Mouse (Mus musculus) heart, embryonic 11.5 days (tissue): Measurements from ENCODE around the gene Wdr5b. TPM values are rescaled to one million over a fixed set of nuclear protein-coding genes. Genes with fewer than 3 reads are reported as not detected.

Experiments
- ATAC-seq: fragments of 200-750 bp; cut with Nextera tagmentation; replicated peaks from 2 replicates; pipeline ENCODE4 v1.8.0; 2017; ENCODE audit warnings: moderate library complexity; ENCODE audit not compliant: insufficient number of reproducible peaks, low FRiP score, low TSS enrichment
- H3K27ac ChIP-seq: fragments of 300-500 bp; sonication (generic); 2 replicates; pipeline ENCODE4 v1.5.1; 2014; ENCODE audit warnings: mild to moderate bottlenecking, low read depth, low read length
- H3K27me3 ChIP-seq: fragments of 300-500 bp; sonication (generic); 2 replicates; pipeline ENCODE4 v1.6.1; 2014; ENCODE audit warnings: mild to moderate bottlenecking, low read length, mixed read lengths; ENCODE audit not compliant: control insufficient read depth, insufficient read depth
- H3K36me3 ChIP-seq: fragments of 300-500 bp; sonication (generic); 2 replicates; pipeline ENCODE4 v1.6.1; 2014; ENCODE audit warnings: mild to moderate bottlenecking, low read length, moderate library complexity, mixed read lengths; ENCODE audit not compliant: control insufficient read depth, insufficient read depth
- H3K4me1 ChIP-seq: fragments of 300-500 bp; sonication (generic); 2 replicates; pipeline ENCODE4 v1.6.1; 2014; ENCODE audit warnings: low read length; ENCODE audit not compliant: control insufficient read depth, insufficient read depth
- H3K4me2 ChIP-seq: fragments of 300-500 bp; sonication (generic); 2 replicates; pipeline ENCODE4 v1.6.1; 2014; ENCODE audit warnings: mild to moderate bottlenecking, moderate library complexity
- H3K4me3 ChIP-seq: fragments of 300-500 bp; sonication (generic); 2 replicates; pipeline ENCODE4 v1.5.1; 2014; ENCODE audit warnings: low read depth, low read length
- H3K9ac ChIP-seq: fragments of 300-500 bp; sonication (generic); 2 replicates; pipeline ENCODE4 v1.6.1; 2014; ENCODE audit warnings: mild to moderate bottlenecking, low read depth, low read length, moderate library complexity
- H3K9me3 ChIP-seq: fragments of 300-500 bp; sonication (generic); replicated peaks from 2 replicates; pipeline ENCODE4 v1.6.1; 2016; ENCODE audit warnings: low read length; ENCODE audit not compliant: control insufficient read depth
- WGBS: fragments of 180-500 bp; shearing (Covaris S2); extraction: QIAGEN DNeasy Blood & Tissue Kit; methylation state at CpG from one replicate; pipeline ENCODE4 v1.1.7; 2014; ENCODE audit not compliant: insufficient replicate concordance; 5-methylcytosine and 5-hydroxymethylcytosine counted together
- polyA plus RNA-seq: library from polyadenylated mRNA; unstranded; fragments of >200 nt; fragmentation: Nextera tagmentation; extraction: Ambion mirVana; gene quantifications from 2 replicates; pipeline ENCODE4 v1.2.1, GENCODE M21; 2014

The Wdr5b gene
- polyA plus RNA-seq, 1 experiment from 2014 or later, result 6.5 TPM

DNA sequence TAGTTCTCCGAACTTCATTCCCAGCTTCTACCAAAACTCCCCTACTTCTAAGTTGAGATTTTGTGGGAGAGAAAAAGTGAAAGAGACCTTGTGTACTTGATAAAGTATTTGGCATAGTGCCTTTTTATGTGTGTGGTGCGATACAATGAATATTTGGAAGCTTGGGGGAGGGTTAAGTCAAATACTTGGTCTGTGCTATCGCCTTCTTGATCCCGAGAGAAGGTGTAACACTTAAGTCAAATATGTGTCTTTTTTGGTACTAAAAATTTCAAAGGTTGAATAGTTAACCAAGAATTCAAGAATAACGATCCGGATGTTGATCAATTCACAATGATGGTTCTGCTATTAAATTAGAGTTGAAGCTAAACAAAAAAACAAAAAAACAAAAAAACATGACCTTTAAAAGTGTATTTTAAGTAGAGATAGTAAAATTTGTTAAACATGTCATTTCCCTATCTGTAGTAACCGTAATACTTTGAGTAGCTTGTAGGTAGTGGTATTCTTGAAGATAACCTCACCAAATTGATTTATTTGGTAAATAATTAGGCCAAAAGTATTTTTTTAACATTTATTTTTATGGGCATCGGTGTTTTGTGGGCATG is 31.5 kb downstream of the Wdr5b start:
- Histone ChIP-seq H3K9ac (peak overlapping the region; percentile 95), H3K4me1 (peaks cover 22% of the 10 kb centered on the region), H3K36me3 (no peaks in the 10 kb centered on the region; the same call in 1 of the 2 replicates), H3K9me3 (no peaks in the 10 kb centered on the region), H3K4me2 (peak overlapping the region; percentile 74), H3K4me3 (peak overlapping the region; percentile 77), H3K27ac (peak overlapping the region; percentile 100), H3K27me3 (no peaks in the 10 kb centered on the region)
- WGBS, result 24% methylated on average over 8 of the region's 8 CpGs
- no peak for ATAC-seq

GRCm38 (mm10) chr16:36074772-36075171 is 33.8 kb downstream of the Wdr5b start:
- Histone ChIP-seq H3K4me3 (no peak overlapping the region), H3K36me3 (no peaks in the 10 kb centered on the region; the same call in 1 of the 2 replicates), H3K27ac (no peak overlapping the region), H3K9ac (no peak overlapping the region), H3K9me3 (no peaks in the 10 kb centered on the region), H3K4me1 (peaks cover 2% of the 10 kb centered on the region), H3K27me3 (no peaks in the 10 kb centered on the region), H3K4me2 (no peak overlapping the region)
- 88% methylated on average over 3 of the region's 3 CpGs for WGBS
- ATAC-seq, result no peak

DNA sequence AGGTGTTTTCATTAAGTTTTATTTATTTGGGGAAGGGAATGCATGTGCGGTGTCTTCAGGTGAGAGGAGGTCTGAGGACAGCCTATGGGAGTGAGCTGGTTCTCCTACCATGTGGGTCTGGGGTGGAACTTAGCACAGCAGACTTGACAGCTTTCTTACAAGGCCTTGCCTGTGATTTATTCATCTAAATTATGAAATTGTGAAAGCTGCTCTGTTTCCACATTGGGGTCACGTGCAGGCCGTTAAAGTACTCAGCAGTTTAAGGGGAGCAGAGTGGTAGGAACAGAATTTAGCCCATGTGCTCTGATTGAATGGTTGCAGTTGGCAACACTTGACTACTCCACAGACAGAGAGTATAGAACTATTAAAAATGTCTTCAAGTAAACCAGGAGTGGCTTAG is 38.9 kb downstream of the Wdr5b start:
- Histone ChIP-seq H3K9ac (no peak overlapping the region), H3K9me3 (no peaks in the 10 kb centered on the region), H3K36me3 (peaks cover 6% of the 10 kb centered on the region), H3K4me2 (no peak overlapping the region), H3K4me3 (no peak overlapping the region), H3K4me1 (no peaks in the 10 kb centered on the region), H3K27ac (no peak overlapping the region), H3K27me3 (no peaks in the 10 kb centered on the region)
- WGBS, result 92% methylated on average over 3 of the region's 3 CpGs
- ATAC-seq, result no peak

- WGBS, result 81% methylated on average over 4 of the region's 4 CpGs
- no peak overlapping the region; the same call in 1 of the 2 replicates for H3K27ac ChIP-seq
- H3K4me2 ChIP-seq, result no peak overlapping the region
- H3K4me1 ChIP-seq, result no peaks in the 10 kb centered on the region
- peaks cover 20% of the 10 kb centered on the region for H3K36me3 ChIP-seq
- no peaks in the 10 kb centered on the region for H3K27me3 ChIP-seq
- no peak overlapping the region for H3K4me3 ChIP-seq
- H3K9ac ChIP-seq, result no peak overlapping the region
- no peak for ATAC-seq
- H3K9me3 ChIP-seq, result no peaks in the 10 kb centered on the region
These were observed 46.9 kb downstream of the Wdr5b start for GRCm38 (mm10) chr16:36087846-36088245.

DNA sequence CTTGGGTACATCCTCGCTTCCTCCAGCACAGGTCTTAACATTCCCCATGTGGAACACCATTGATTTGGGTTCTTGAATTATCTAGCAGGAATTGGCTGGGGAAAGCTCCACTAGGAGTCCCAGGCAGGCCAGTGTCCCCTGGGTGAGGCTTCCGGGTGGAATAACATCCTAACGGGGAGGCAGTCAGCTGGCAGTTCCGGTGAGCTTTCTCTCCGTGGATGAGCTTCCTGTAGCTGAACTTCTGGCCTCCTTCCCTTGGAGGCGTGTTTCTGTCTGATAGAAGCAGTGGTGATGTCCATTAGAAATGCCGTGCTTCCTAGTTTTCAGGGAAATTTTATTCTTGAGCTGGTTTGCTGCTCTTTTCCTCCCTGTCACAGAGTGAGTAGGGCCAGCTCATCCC is 48.1 kb downstream of the Wdr5b start:
- WGBS, result 83% methylated on average over 7 of the region's 7 CpGs
- no peak overlapping the region for H3K4me3 ChIP-seq
- H3K9ac ChIP-seq, result no peak overlapping the region
- no peaks in the 10 kb centered on the region for H3K9me3 ChIP-seq
- ATAC-seq, result no peak
- no peak overlapping the region for H3K4me2 ChIP-seq
- H3K27me3 ChIP-seq, result no peaks in the 10 kb centered on the region
- no peak overlapping the region for H3K27ac ChIP-seq
- H3K4me1 ChIP-seq, result no peaks in the 10 kb centered on the region
- H3K36me3 ChIP-seq, result peaks cover 20% of the 10 kb centered on the region

DNA sequence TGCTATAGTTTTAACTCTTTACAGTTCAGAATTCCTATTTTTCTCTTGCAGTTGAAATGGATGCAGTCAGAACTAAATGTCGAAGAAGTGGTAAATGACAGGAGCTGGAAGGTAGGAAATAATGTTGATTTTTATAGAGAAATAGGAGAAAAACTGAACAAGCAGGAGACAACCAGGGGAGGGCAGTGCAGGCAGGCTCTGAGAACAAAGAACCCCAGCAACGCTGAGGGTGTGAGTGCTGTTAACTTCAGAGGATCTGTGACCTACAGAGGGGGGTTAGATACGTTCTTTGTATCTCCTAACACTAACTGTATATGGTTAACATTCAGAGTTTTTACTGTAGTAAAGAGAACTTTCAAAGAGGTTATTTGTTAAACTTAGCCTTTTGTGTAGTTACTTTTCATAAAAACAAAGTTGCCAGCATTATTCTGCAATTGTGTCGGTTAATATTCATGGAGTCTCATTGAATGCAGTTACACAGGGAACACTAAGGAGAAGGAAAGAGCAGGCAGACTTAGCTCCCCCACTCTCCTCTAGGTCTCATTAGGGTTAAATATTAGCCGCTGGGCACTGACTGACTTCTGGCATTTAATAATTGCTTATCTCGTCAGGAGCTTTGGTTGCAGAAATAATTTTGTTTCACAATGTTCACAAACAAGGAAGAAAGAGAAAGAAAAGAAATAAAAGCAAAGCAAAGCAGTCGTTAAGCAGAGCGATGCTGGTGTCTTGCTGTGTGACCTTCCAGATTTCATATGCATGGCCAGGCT is 49.0 kb downstream of the Wdr5b start:
- no peaks in the 10 kb centered on the region for H3K27me3 ChIP-seq
- H3K36me3 ChIP-seq, result peaks cover 18% of the 10 kb centered on the region
- 82% methylated on average over 8 of the region's 8 CpGs for WGBS
- no peaks in the 10 kb centered on the region for H3K9me3 ChIP-seq
- ATAC-seq, result no peak
- no peak overlapping the region for H3K9ac ChIP-seq
- no peak overlapping the region for H3K27ac ChIP-seq
- no peak overlapping the region for H3K4me2 ChIP-seq
- H3K4me3 ChIP-seq, result no peak overlapping the region
- no peaks in the 10 kb centered on the region for H3K4me1 ChIP-seq

GRCm38 (mm10) chr16:36090785-36091509 is 50.0 kb downstream of the Wdr5b start:
- Histone ChIP-seq H3K9ac (no peak overlapping the region), H3K4me2 (no peak overlapping the region), H3K27me3 (no peaks in the 10 kb centered on the region), H3K4me1 (no peaks in the 10 kb centered on the region), H3K27ac (no peak overlapping the region), H3K36me3 (peaks cover 13% of the 10 kb centered on the region), H3K9me3 (no peaks in the 10 kb centered on the region), H3K4me3 (no peak overlapping the region)
- ATAC-seq, result no peak
- WGBS, result 88% methylated on average over 11 of the region's 11 CpGs
